Mouse (Mus musculus) liver, adult 2 months (tissue): ENCODE measurements around the gene Olfr259. TPM values are rescaled to one million over a fixed set of nuclear protein-coding genes. Genes with fewer than 3 reads are reported as not detected.

Experiments
- DNase-seq: peaks from one replicate; pipeline ENCODE4 v3.0.0-alpha.2; 2011; ENCODE audit warnings: low read depth, low spot score; ENCODE audit errors: extremely low read depth
- H3K27ac ChIP-seq: fragments of 200-500 bp; replicated peaks from 2 replicates; pipeline ENCODE4 v1.5.1; 2012; ENCODE audit warnings: low read depth, mild to moderate bottlenecking, control low read depth, inconsistent platforms, low read length; ENCODE audit not compliant: insufficient read depth
- H3K27me3 ChIP-seq: fragments of 200-500 bp; 2 replicates; pipeline ENCODE4 v1.6.1; 2012; ENCODE audit warnings: mild to moderate bottlenecking, moderate library complexity, low read length, inconsistent platforms; ENCODE audit not compliant: control insufficient read depth, insufficient read depth
- H3K36me3 ChIP-seq: fragments of 200-500 bp; 2 replicates; pipeline ENCODE4 v1.6.1; 2012; ENCODE audit warnings: low read length, inconsistent platforms; ENCODE audit not compliant: control insufficient read depth, insufficient read depth
- H3K4me1 ChIP-seq: fragments of 200-500 bp; 2 replicates; pipeline ENCODE4 v1.6.1; 2011; ENCODE audit warnings: low read length; ENCODE audit not compliant: control insufficient read depth, insufficient read depth
- H3K4me3 ChIP-seq: fragments of 200-500 bp; 2 replicates; pipeline ENCODE4 v1.5.1; 2011; ENCODE audit warnings: low read depth, mild to moderate bottlenecking, control low read depth, low read length, moderate library complexity; ENCODE audit not compliant: insufficient read depth
- H3K79me2 ChIP-seq: fragments of 200-500 bp; 2 replicates; pipeline ENCODE4 v1.6.1; 2012; ENCODE audit warnings: inconsistent platforms, mild to moderate bottlenecking, low read length, moderate library complexity; ENCODE audit not compliant: control insufficient read depth, insufficient read depth
- H3K9ac ChIP-seq: fragments of 200-500 bp; 2 replicates; pipeline ENCODE4 v1.6.1; 2012; ENCODE audit warnings: low read depth, mild to moderate bottlenecking, control low read depth, inconsistent platforms, low read length
- CTCF ChIP-seq: fragments of 200-500 bp; IDR thresholded peaks from 2 replicates; pipeline ENCODE4 v1.5.1; 2011; ENCODE audit warnings: low read depth, low read length, control low read depth
- POLR2A ChIP-seq: fragments of 200-500 bp; IDR thresholded peaks from 2 replicates; pipeline ENCODE4 v1.6.1; 2011; ENCODE audit warnings: low read length, control low read depth; ENCODE audit not compliant: insufficient read depth; ENCODE audit errors: extremely low read depth
- WGBS: fragments of 180-500 bp; shearing (Covaris S2); methylation state at CpG from one replicate; pipeline ENCODE4 v1.1.7; 2018; 5-methylcytosine and 5-hydroxymethylcytosine counted together
- polyA plus RNA-seq: library from polyadenylated mRNA; depleted of rRNA; stranded (reverse); fragments of >200 nt; gene quantifications from 2 replicates; pipeline ENCODE4 v1.2.3, GENCODE M21; 2012; rRNA removed
- total RNA-seq: library from RNA; depleted of rRNA; stranded (reverse); fragments of >200 nt; gene quantifications from 2 replicates; pipeline ENCODE4 v1.2.3, GENCODE M21; 2014; rRNA removed

Olfr259 gene
- total RNA-seq: not detected in 2 replicates
- polyA plus RNA-seq: not detected in 2 replicates

GRCm38 (mm10) chr2:87114467-87114866 is at the start of gene Olfr259:
Gene Olfr259 (minus strand): TSS chr2:87114567.
- H3K27ac ChIP-seq: no peak within 1 kb of the TSS
- H3K4me1 ChIP-seq: no peaks in the 10 kb centered on the region
- TF ChIP-seq POLR2A (no peak), CTCF (no peak)
- DNase-seq: no peak
- H3K27me3 ChIP-seq: no peaks in the 10 kb centered on the region
- no peak within 1 kb of the TSS for H3K9ac ChIP-seq
- no peaks in the 10 kb centered on the region for H3K36me3 ChIP-seq
- H3K4me3 ChIP-seq: no peak within 1 kb of the TSS
- H3K79me2 ChIP-seq: no peaks in the 10 kb centered on the region

DNA sequence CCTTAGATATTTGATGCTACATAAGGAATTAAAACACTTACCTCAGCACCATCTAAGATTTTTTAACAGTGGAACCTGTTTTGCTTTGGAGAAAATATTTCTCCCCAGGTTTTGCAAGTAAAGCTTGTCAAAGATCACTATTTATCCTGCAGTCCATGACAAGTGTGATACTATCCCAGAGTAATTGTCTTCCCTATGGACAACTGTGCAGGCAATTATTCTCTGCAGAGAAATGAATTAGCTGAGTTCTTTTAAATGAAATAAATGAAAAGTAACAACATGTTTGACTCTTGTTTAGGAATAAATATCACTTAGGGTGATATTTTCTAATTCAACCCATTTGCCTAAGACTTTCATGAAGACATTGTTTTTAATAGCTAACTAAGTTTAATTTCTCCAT is 38.2 kb upstream of the Olfr259 start, which contains the start of gene Olfr1111:
Gene Olfr1111, minus strand, starts transcription at position 101 of the 400 bp plus-strand sequence.
- Histone ChIP-seq H3K4me3 (no peak within 1 kb of the TSS), H3K79me2 (no peaks in the 10 kb centered on the region), H3K9ac (no peak within 1 kb of the TSS), H3K27ac (no peak within 1 kb of the TSS), H3K27me3 (no peaks in the 10 kb centered on the region), H3K36me3 (no peaks in the 10 kb centered on the region), H3K4me1 (no peaks in the 10 kb centered on the region)
- TF ChIP-seq CTCF (no peak), POLR2A (no peak)
- no peak for DNase-seq

GRCm38 (mm10) chr2:87140200-87140599 is 25.8 kb upstream of the Olfr259 start, which contains the start of gene Olfr1110:
Gene Olfr1110 (minus strand): TSS chr2:87140300.
- Histone ChIP-seq H3K36me3 (no peaks in the 10 kb centered on the region), H3K27me3 (no peaks in the 10 kb centered on the region), H3K4me3 (no peak within 1 kb of the TSS), H3K27ac (no peak within 1 kb of the TSS), H3K79me2 (no peaks in the 10 kb centered on the region), H3K9ac (no peak within 1 kb of the TSS), H3K4me1 (no peaks in the 10 kb centered on the region)
- no peak for DNase-seq
- 68% methylated on average over 1 of the region's 1 CpGs for WGBS
- TF ChIP-seq CTCF (no peak), POLR2A (no peak)

- TF ChIP-seq CTCF (no peak), POLR2A (no peak)
- WGBS: 62% methylated on average over 1 of the region's 1 CpGs
- Histone ChIP-seq H3K27ac (no peak within 1 kb of the TSS), H3K4me3 (no peak within 1 kb of the TSS), H3K9ac (no peak within 1 kb of the TSS), H3K27me3 (no peaks in the 10 kb centered on the region), H3K79me2 (no peaks in the 10 kb centered on the region), H3K36me3 (no peaks in the 10 kb centered on the region), H3K4me1 (no peaks in the 10 kb centered on the region)
- DNase-seq: no peak
These were observed 18.5 kb downstream of the Olfr259 start, which contains the start of gene Olfr1109 for GRCm38 (mm10) chr2:87095908-87096307. Gene Olfr1109 (minus strand): TSS chr2:87096008.

DNA sequence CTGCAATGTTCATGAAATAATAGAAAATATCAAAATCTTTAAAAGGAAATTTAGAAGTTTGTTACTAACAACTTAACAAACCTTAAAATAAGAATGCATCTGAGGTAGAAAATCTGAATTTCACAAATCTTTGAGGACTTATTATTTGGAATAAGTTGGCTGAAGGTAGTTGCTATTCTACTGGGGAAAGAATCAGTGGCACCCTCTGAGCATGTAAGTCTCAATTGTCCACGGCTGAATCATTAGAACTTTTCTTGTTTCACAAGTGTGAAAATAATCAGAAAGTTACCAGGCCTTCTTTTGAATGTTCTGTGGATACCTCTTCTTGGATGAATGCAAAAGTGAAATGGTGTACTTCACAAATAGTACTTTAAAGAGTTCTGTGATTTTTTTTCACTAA is 38.6 kb downstream of the Olfr259 start, which contains the start of gene Olfr1107:
Gene Olfr1107, minus strand, starts transcription at position 101 of the 400 bp plus-strand sequence.
- TF ChIP-seq CTCF (no peak), POLR2A (no peak)
- Histone ChIP-seq H3K4me1 (no peaks in the 10 kb centered on the region), H3K4me3 (no peak within 1 kb of the TSS), H3K9ac (no peak within 1 kb of the TSS), H3K27me3 (no peaks in the 10 kb centered on the region), H3K79me2 (no peaks in the 10 kb centered on the region), H3K36me3 (no peaks in the 10 kb centered on the region), H3K27ac (no peak within 1 kb of the TSS)
- DNase-seq: no peak
- 70% methylated on average over 1 of the region's 1 CpGs for WGBS

Other genes with a start within 250 kb of the Olfr259 start
- gene Gm13723, start 239.8 kb downstream of the Olfr259 start, total RNA-seq: not detected in 2 replicates
- gene Gm13723, start 239.8 kb downstream of the Olfr259 start, polyA plus RNA-seq: not detected in 2 replicates
- not detected in 2 replicates for gene Olfr1097, start 222.4 kb downstream of the Olfr259 start, total RNA-seq
- gene Olfr1097, start 222.4 kb downstream of the Olfr259 start, polyA plus RNA-seq: not detected in 2 replicates
- gene Olfr1098, start 190.0 kb downstream of the Olfr259 start, total RNA-seq: not detected in 2 replicates
- not detected in 2 replicates for gene Olfr1098, start 190.0 kb downstream of the Olfr259 start, polyA plus RNA-seq
- gene Olfr1099, start 153.9 kb downstream of the Olfr259 start, total RNA-seq: not detected in 2 replicates
- gene Olfr1099, start 153.9 kb downstream of the Olfr259 start, polyA plus RNA-seq: not detected in 2 replicates
- gene Olfr1100, start 134.6 kb downstream of the Olfr259 start, total RNA-seq: not detected in 2 replicates
- not detected in 2 replicates for gene Olfr1100, start 134.6 kb downstream of the Olfr259 start, polyA plus RNA-seq
- gene Olfr1101, start 123.3 kb downstream of the Olfr259 start, total RNA-seq: not detected in 2 replicates
- gene Olfr1101, start 123.3 kb downstream of the Olfr259 start, polyA plus RNA-seq: not detected in 2 replicates
- gene Olfr1102, start 116.2 kb downstream of the Olfr259 start, total RNA-seq: not detected in 2 replicates
- gene Olfr1102, start 116.2 kb downstream of the Olfr259 start, polyA plus RNA-seq: not detected in 2 replicates
- not detected in 2 replicates for gene Olfr1104, start 87.5 kb downstream of the Olfr259 start, total RNA-seq
- gene Olfr1104, start 87.5 kb downstream of the Olfr259 start, polyA plus RNA-seq: not detected in 2 replicates
- not detected in 2 replicates for gene Olfr1105, start 78.0 kb downstream of the Olfr259 start, total RNA-seq
- gene Olfr1105, start 78.0 kb downstream of the Olfr259 start, polyA plus RNA-seq: not detected in 2 replicates
- not detected in 2 replicates for gene Olfr1106, start 62.3 kb downstream of the Olfr259 start, total RNA-seq
- gene Olfr1106, start 62.3 kb downstream of the Olfr259 start, polyA plus RNA-seq: not detected in 2 replicates
- not detected in 2 replicates for gene Olfr1107, start 38.8 kb downstream of the Olfr259 start, total RNA-seq
- not detected in 2 replicates for gene Olfr1107, start 38.8 kb downstream of the Olfr259 start, polyA plus RNA-seq
- gene Olfr1109, start 18.6 kb downstream of the Olfr259 start, total RNA-seq: not detected in 2 replicates
- gene Olfr1109, start 18.6 kb downstream of the Olfr259 start, polyA plus RNA-seq: not detected in 2 replicates
- gene Olfr1110, start 25.7 kb upstream of the Olfr259 start, total RNA-seq: not detected in 2 replicates
- gene Olfr1110, start 25.7 kb upstream of the Olfr259 start, polyA plus RNA-seq: not detected in 2 replicates
- gene Olfr1111, start 38.1 kb upstream of the Olfr259 start, total RNA-seq: not detected in 2 replicates
- not detected in 2 replicates for gene Olfr1111, start 38.1 kb upstream of the Olfr259 start, polyA plus RNA-seq
- not detected in 2 replicates for gene Olfr1112, start 73.2 kb upstream of the Olfr259 start, total RNA-seq
- gene Olfr1112, start 73.2 kb upstream of the Olfr259 start, polyA plus RNA-seq: not detected in 2 replicates
- gene Olfr1113, start 94.4 kb upstream of the Olfr259 start, total RNA-seq: not detected in 2 replicates
- not detected in 2 replicates for gene Olfr1113, start 94.4 kb upstream of the Olfr259 start, polyA plus RNA-seq
- gene Olfr1115, start 133.4 kb upstream of the Olfr259 start, total RNA-seq: not detected in 2 replicates
- not detected in 2 replicates for gene Olfr1115, start 133.4 kb upstream of the Olfr259 start, polyA plus RNA-seq
- not detected in 2 replicates for gene Olfr1116, start 153.0 kb upstream of the Olfr259 start, total RNA-seq
- not detected in 2 replicates for gene Olfr1116, start 153.0 kb upstream of the Olfr259 start, polyA plus RNA-seq
- not detected in 2 replicates for gene Olfr1118, start 193.0 kb upstream of the Olfr259 start, total RNA-seq
- not detected in 2 replicates for gene Olfr1118, start 193.0 kb upstream of the Olfr259 start, polyA plus RNA-seq
- not detected in 2 replicates for gene Olfr1120, start 240.2 kb upstream of the Olfr259 start, total RNA-seq
- gene Olfr1120, start 240.2 kb upstream of the Olfr259 start, polyA plus RNA-seq: not detected in 2 replicates